Mouse (Mus musculus): ENCODE measurements at regions not wholly inside any gene's neighbourhood (a gene's known extent, or its start where the extent isn't known, plus 50 kb on each side); places are given as distances from the start of the nearest gene placed in this dataset.

DNA sequence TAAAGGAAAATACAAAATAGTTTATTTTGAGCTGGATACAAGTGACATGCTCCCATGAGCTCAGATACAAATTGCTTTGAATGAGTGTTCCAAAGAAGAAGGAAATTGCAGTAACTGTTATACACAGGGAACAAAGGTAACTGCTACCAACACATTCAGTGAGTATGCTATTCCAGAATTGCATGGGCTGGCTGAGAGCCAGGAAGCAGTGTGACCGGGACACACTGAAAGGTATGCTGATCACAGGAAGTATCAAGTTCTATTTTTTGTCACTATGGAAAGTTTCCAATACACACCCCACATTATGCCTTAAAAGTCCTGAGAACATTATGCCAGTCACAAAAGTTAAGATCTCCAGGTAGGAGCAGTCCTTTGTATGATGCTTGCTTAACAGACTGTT lies 1299.6 kb downstream of the Slitrk1 start:
- Histone ChIP-seq H3K9me3 (replicated peaks; ENCODE audit: insufficient read depth, low read length) (no peaks in the 10 kb centered on the region), H3K4me3 (ENCODE audit: control insufficient read depth in 1 of 2, insufficient read depth in 1 of 2, low read depth in 2 of 2, low read length in 2 of 2) (no peak overlapping the region), H3K9ac (ENCODE audit: control insufficient read depth, low read depth, low read length, poor library complexity, severe bottlenecking) (no peak overlapping the region), H3K36me3 (ENCODE audit: control insufficient read depth in 1 of 2, insufficient read depth in 2 of 2, low read length in 2 of 2) (peaks cover 0 to 7% of the 10 kb centered on the region in 2 experiments; a peak in 2 of 4 replicates), H3K27me3 (ENCODE audit: control insufficient read depth in 1 of 2, insufficient read depth in 2 of 2, low read length in 2 of 2) (no peaks in the 10 kb centered on the region), H3K4me1 (ENCODE audit: control insufficient read depth in 1 of 2, insufficient read depth in 2 of 2, low read length in 2 of 2) (peaks cover 4 to 5% of the 10 kb centered on the region in 2 experiments; a peak in 1 of 4 replicates), H3K27ac (ENCODE audit: control insufficient read depth, low read depth, low read length) (no peak overlapping the region), H3K79me2 (ENCODE audit: control insufficient read depth, insufficient read depth, low read length, poor library complexity) (no peaks in the 10 kb centered on the region)
- no peak for TF ChIP-seq MAX (IDR thresholded peaks at IDR 0.05; ENCODE audit: low read length)
- TF ChIP-seq ZKSCAN1 (IDR thresholded peaks at IDR 0.05; ENCODE audit: low read depth, low read length) = no peak
- no peak for TF ChIP-seq MXI1 (IDR thresholded peaks at IDR 0.05; ENCODE audit: low read depth, low read length)
- no peak for TF ChIP-seq ZC3H11A (IDR thresholded peaks at IDR 0.05; ENCODE audit: low read depth, low read length)
- no peak for TF ChIP-seq MYC (IDR thresholded peaks at IDR 0.05; ENCODE audit: low read depth, low read length)
- no peak for TF ChIP-seq ZNF384 (IDR thresholded peaks at IDR 0.05; ENCODE audit: low read depth, low read length)
- TF ChIP-seq GABPA (IDR thresholded peaks at IDR 0.05; ENCODE audit: low read depth, low read length) = no peak
- DNase-seq (ENCODE audit: low read depth, low spot score) = peak; percentile 18

DNA sequence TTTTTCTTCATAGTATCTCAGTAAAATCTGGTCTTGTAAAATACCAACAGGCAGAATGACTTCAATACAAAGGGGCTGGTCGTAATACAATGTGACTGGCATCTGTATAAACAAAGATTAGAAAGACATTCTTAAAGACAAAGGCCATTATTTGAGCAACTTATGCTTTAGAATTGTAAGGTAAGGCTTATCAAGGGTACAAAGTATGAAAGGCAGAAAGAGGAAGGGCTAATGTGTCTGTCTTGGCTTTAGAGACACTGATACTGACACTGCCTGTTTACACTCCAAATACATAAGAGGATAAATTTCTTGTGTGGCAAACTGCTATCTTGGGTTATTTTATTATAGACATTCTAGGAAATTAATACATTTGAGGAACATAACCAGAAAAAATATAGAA lies 1310.8 kb downstream of the Slitrk1 start:
- Histone ChIP-seq H3K79me2 (ENCODE audit: control insufficient read depth, insufficient read depth, low read length, poor library complexity) (no peaks in the 10 kb centered on the region), H3K27ac (ENCODE audit: control insufficient read depth, low read depth, low read length) (no peak overlapping the region), H3K36me3 (ENCODE audit: control insufficient read depth in 1 of 2, insufficient read depth in 2 of 2, low read length in 2 of 2) (0 out of 4 replicates have a peak, but pooled peaks cover 0 to 2% of the 10 kb centered on the region in 2 experiments), H3K4me3 (ENCODE audit: control insufficient read depth in 1 of 2, insufficient read depth in 1 of 2, low read depth in 2 of 2, low read length in 2 of 2) (no peak overlapping the region), H3K9me3 (replicated peaks; ENCODE audit: insufficient read depth, low read length) (no peaks in the 10 kb centered on the region; the same call in 1 of the 2 replicates), H3K4me1 (ENCODE audit: control insufficient read depth in 1 of 2, insufficient read depth in 2 of 2, low read length in 2 of 2) (no peaks in the 10 kb centered on the region), H3K27me3 (ENCODE audit: control insufficient read depth in 1 of 2, insufficient read depth in 2 of 2, low read length in 2 of 2) (no peaks in the 10 kb centered on the region), H3K9ac (ENCODE audit: control insufficient read depth, low read depth, low read length, poor library complexity, severe bottlenecking) (no peak overlapping the region)
- peak; percentile 59 for DNase-seq (ENCODE audit: low read depth, low spot score)
- TF ChIP-seq POLR2AphosphoS5 (IDR thresholded peaks at IDR 0.05; ENCODE audit: borderline replicate concordance, low read depth, low read length) = no peak
- TF ChIP-seq MEF2A (IDR thresholded peaks at IDR 0.05; ENCODE audit: extremely low read depth, insufficient replicate concordance, low read depth, low read length, poor library complexity, severe bottlenecking) = no peak
- TF ChIP-seq CTCF (IDR thresholded peaks at IDR 0.05 in 2 of 3, conservative IDR thresholded peaks at IDR 0.05 in 1 of 3; ENCODE audit: control insufficient read depth in 1 of 3, insufficient read depth in 1 of 3, low read depth in 2 of 3, low read length in 3 of 3, poor library complexity in 1 of 3, severe bottlenecking in 1 of 3) = no peak
- 0 out of 2 replicates have a peak, but pooled peaks have one; percentile 33 for TF ChIP-seq GATA1 (IDR thresholded peaks at IDR 0.05; ENCODE audit: low read depth, low read length)
- peak; percentile 43 to 54; a peak in 3 of 4 replicates for TF ChIP-seq EP300 (IDR thresholded peaks at IDR 0.05; ENCODE audit: low read depth in 1 of 2, low read length in 2 of 2)

- H3K4me1 ChIP-seq (ENCODE audit: control insufficient read depth in 1 of 2, insufficient read depth in 2 of 2, low read length in 2 of 2) = no peaks in the 10 kb centered on the region
- no peaks in the 10 kb centered on the region for H3K27me3 ChIP-seq (ENCODE audit: control insufficient read depth in 1 of 2, insufficient read depth in 2 of 2, low read length in 2 of 2)
- no peak overlapping the region for H3K27ac ChIP-seq (ENCODE audit: control insufficient read depth, low read depth, low read length)
- DNase-seq (ENCODE audit: low read depth, low spot score) = no peak
- no peaks in the 10 kb centered on the region for H3K79me2 ChIP-seq (ENCODE audit: control insufficient read depth, insufficient read depth, low read length, poor library complexity)
- H3K36me3 ChIP-seq (ENCODE audit: control insufficient read depth in 1 of 2, insufficient read depth in 2 of 2, low read length in 2 of 2) = no peaks in the 10 kb centered on the region
- no peak for TF ChIP-seq ETS1 (IDR thresholded peaks at IDR 0.05; ENCODE audit: low read depth, low read length)
- no peak for TF ChIP-seq UBTF (IDR thresholded peaks at IDR 0.05; ENCODE audit: borderline replicate concordance, insufficient read depth, low read depth, low read length)
- TF ChIP-seq KAT2A (conservative IDR thresholded peaks at IDR 0.05; ENCODE audit: low read depth, low read length) = no peak
- TF ChIP-seq MAFK (IDR thresholded peaks at IDR 0.05; ENCODE audit: borderline replicate concordance, low read depth, low read length) = no peak
- no peak for TF ChIP-seq MEF2A (IDR thresholded peaks at IDR 0.05; ENCODE audit: extremely low read depth, insufficient replicate concordance, low read depth, low read length, poor library complexity, severe bottlenecking)
- TF ChIP-seq ZNF384 (IDR thresholded peaks at IDR 0.05; ENCODE audit: low read depth, low read length) = no peak
- no peak for TF ChIP-seq ZC3H11A (IDR thresholded peaks at IDR 0.05; ENCODE audit: low read depth, low read length)
- TF ChIP-seq MYC (IDR thresholded peaks at IDR 0.05; ENCODE audit: low read depth, low read length) = no peak
- no peak for TF ChIP-seq ZMIZ1 (IDR thresholded peaks at IDR 0.05; ENCODE audit: low read depth, low read length)
- TF ChIP-seq EP300 (IDR thresholded peaks at IDR 0.05; ENCODE audit: low read depth in 1 of 2, low read length in 2 of 2) = no peak
- TF ChIP-seq RAD21 (IDR thresholded peaks at IDR 0.05; ENCODE audit: low read depth, low read length) = no peak
- no peak for TF ChIP-seq POLR2AphosphoS2 (IDR thresholded peaks at IDR 0.05; ENCODE audit: low read length)
- no peak for TF ChIP-seq ZKSCAN1 (IDR thresholded peaks at IDR 0.05; ENCODE audit: low read depth, low read length)
- TF ChIP-seq HCFC1 (IDR thresholded peaks at IDR 0.05; ENCODE audit: low read depth, low read length) = no peak
- TF ChIP-seq JUND (IDR thresholded peaks at IDR 0.05; ENCODE audit: low read depth, low read length) = no peak
- TF ChIP-seq MXI1 (IDR thresholded peaks at IDR 0.05; ENCODE audit: low read depth, low read length) = no peak
- TF ChIP-seq ELF1 (IDR thresholded peaks at IDR 0.05; ENCODE audit: low read depth, low read length) = no peak
- TF ChIP-seq E2F4 (IDR thresholded peaks at IDR 0.05; ENCODE audit: borderline replicate concordance, low read depth, low read length) = no peak
- no peak overlapping the region for H3K9ac ChIP-seq (ENCODE audit: control insufficient read depth, low read depth, low read length, poor library complexity, severe bottlenecking)
- H3K4me3 ChIP-seq (ENCODE audit: control insufficient read depth in 1 of 2, insufficient read depth in 1 of 2, low read depth in 2 of 2, low read length in 2 of 2) = no peak overlapping the region
- H3K9me3 ChIP-seq (replicated peaks; ENCODE audit: insufficient read depth, low read length) = no peaks in the 10 kb centered on the region
Observed at GRCm38 (mm10) chr14:107586715-107587114, 1327.2 kb downstream of the Slitrk1 start.
